ENCODE assay signal across 8 mouse cellular contexts in genomic region chr9:111117794-111118251, GRCm38 (mm10). TPM values are rescaled to one million over a fixed set of nuclear protein-coding genes. Genes with fewer than 3 reads are reported as not detected.
A peak's percentile ranks its signal among the peaks of the same experiment; 100 is the strongest.
DNase-seq lines count a peak whose midpoint lies in the region; ATAC-seq and TF ChIP-seq lines count a peak whose summit lies in the region.

No protein-coding gene starts in this region.

- TF ChIP-seq POLR2A in bone marrow, adult 2 months (IDR thresholded peaks at IDR 0.05; ENCODE audit: borderline replicate concordance, control insufficient read depth, low read depth, low read length) = peak; percentile 67; the same call in 1 of the 2 replicates

- peak; percentile 88 for ATAC-seq in embryonic facial prominence, embryonic 15.5 days (ENCODE audit: insufficient number of reproducible peaks, low FRiP score, low TSS enrichment, low read depth)
- ATAC-seq in kidney, embryonic 15.5 days (replicated peaks; ENCODE audit: low FRiP score) = peak; percentile 95
- ATAC-seq in liver, embryonic 12.5 days = peak; percentile 92
- peak; percentile 91 for ATAC-seq in stomach, embryonic 15.5 days (ENCODE audit: insufficient read depth, low FRiP score, low read depth)

- TF ChIP-seq CTCF in bone marrow, adult 2 months (IDR thresholded peaks at IDR 0.05; ENCODE audit: control insufficient read depth, insufficient read depth, low read length) = no peak

- no peaks in the 10 kb centered on the region for H3K36me3 ChIP-seq in embryonic facial prominence, embryonic 15.5 days
- H3K36me3 ChIP-seq in heart, embryonic 10.5 days = no peaks in the 10 kb centered on the region
- no peaks in the 10 kb centered on the region for H3K36me3 ChIP-seq in kidney, embryonic 15.5 days
- no peaks in the 10 kb centered on the region for H3K36me3 ChIP-seq in liver, embryonic 12.5 days
- H3K36me3 ChIP-seq in stomach, embryonic 15.5 days = no peaks in the 10 kb centered on the region

- H3K27me3 ChIP-seq in embryonic facial prominence, embryonic 15.5 days = no peaks in the 10 kb centered on the region
- no peaks in the 10 kb centered on the region for H3K27me3 ChIP-seq in heart, embryonic 10.5 days (ENCODE audit: insufficient read depth, poor library complexity, severe bottlenecking)
- H3K27me3 ChIP-seq in kidney, embryonic 15.5 days = no peaks in the 10 kb centered on the region
- H3K27me3 ChIP-seq in liver, embryonic 12.5 days (replicated peaks) = no peaks in the 10 kb centered on the region
- no peaks in the 10 kb centered on the region for H3K27me3 ChIP-seq in stomach, embryonic 15.5 days (replicated peaks)

- DNase-seq in B cell, adult 2 months = peak; percentile 84 to 87
- peak; percentile 90 for DNase-seq in heart, embryonic 10.5 days (ENCODE audit: low spot score)
- peak; percentile 82 for DNase-seq in naive thymus-derived CD4-positive, alpha-beta T cell, adult 2 months (ENCODE audit: low read depth)

- peaks cover 2% of the 10 kb centered on the region; the same call in 1 of the 2 replicates for H3K4me1 ChIP-seq in bone marrow, adult 2 months (ENCODE audit: control insufficient read depth, insufficient read depth, low read length)
- peaks cover 23% of the 10 kb centered on the region for H3K4me1 ChIP-seq in embryonic facial prominence, embryonic 15.5 days
- H3K4me1 ChIP-seq in heart, embryonic 10.5 days = peaks cover 38% of the 10 kb centered on the region
- peaks cover 19% of the 10 kb centered on the region for H3K4me1 ChIP-seq in kidney, embryonic 15.5 days
- peaks cover 44% of the 10 kb centered on the region for H3K4me1 ChIP-seq in liver, embryonic 12.5 days
- H3K4me1 ChIP-seq in stomach, embryonic 15.5 days = peaks cover 13% of the 10 kb centered on the region; the same call in 1 of the 2 replicates

- peak overlapping the region; percentile 75 for H3K4me2 ChIP-seq in embryonic facial prominence, embryonic 15.5 days (replicated peaks)
- H3K4me2 ChIP-seq in kidney, embryonic 15.5 days = peak overlapping the region; percentile 80
- H3K4me2 ChIP-seq in liver, embryonic 12.5 days = peak overlapping the region; percentile 84
- peak overlapping the region; percentile 64 for H3K4me2 ChIP-seq in stomach, embryonic 15.5 days

- peak overlapping the region; percentile 77 for H3K27ac ChIP-seq in bone marrow, adult 2 months (ENCODE audit: control insufficient read depth, insufficient read depth, low read depth, low read length, poor library complexity)
- H3K27ac ChIP-seq in embryonic facial prominence, embryonic 15.5 days (replicated peaks) = peak overlapping the region; percentile 82
- peak overlapping the region; percentile 97 for H3K27ac ChIP-seq in heart, embryonic 10.5 days
- peak overlapping the region; percentile 81 for H3K27ac ChIP-seq in kidney, embryonic 15.5 days
- H3K27ac ChIP-seq in liver, embryonic 12.5 days = peak overlapping the region; percentile 88
- H3K27ac ChIP-seq in stomach, embryonic 15.5 days = peak overlapping the region; percentile 83

- no peaks in the 10 kb centered on the region for H3K9me3 ChIP-seq in embryonic facial prominence, embryonic 15.5 days (replicated peaks)
- H3K9me3 ChIP-seq in heart, embryonic 10.5 days = no peaks in the 10 kb centered on the region
- H3K9me3 ChIP-seq in kidney, embryonic 15.5 days (replicated peaks) = no peaks in the 10 kb centered on the region
- no peaks in the 10 kb centered on the region for H3K9me3 ChIP-seq in liver, embryonic 12.5 days (replicated peaks)
- no peaks in the 10 kb centered on the region for H3K9me3 ChIP-seq in stomach, embryonic 15.5 days

- H3K4me3 ChIP-seq in bone marrow, adult 2 months (replicated peaks; ENCODE audit: control insufficient read depth, low read depth, low read length) = peak overlapping the region; percentile 77
- peak overlapping the region; percentile 97 for H3K4me3 ChIP-seq in embryonic facial prominence, embryonic 15.5 days (replicated peaks)
- peak overlapping the region; percentile 99 for H3K4me3 ChIP-seq in heart, embryonic 10.5 days
- peak overlapping the region; percentile 81 for H3K4me3 ChIP-seq in kidney, embryonic 15.5 days (replicated peaks)
- H3K4me3 ChIP-seq in liver, embryonic 12.5 days = peak overlapping the region; percentile 98
- H3K4me3 ChIP-seq in stomach, embryonic 15.5 days (replicated peaks) = peak overlapping the region; percentile 95

- WGBS in bone marrow, adult 2 months = under 1% methylated on average over 56 of the region's 56 CpGs
- under 1% methylated on average over 55 of the region's 56 CpGs for WGBS in embryonic facial prominence, embryonic 15.5 days
- under 1% methylated on average over 56 of the region's 56 CpGs for WGBS in heart, embryonic 10.5 days
- under 1% methylated on average over 54 of the region's 56 CpGs for WGBS in kidney, embryonic 15.5 days
- under 1% methylated on average over 56 of the region's 56 CpGs for WGBS in liver, embryonic 12.5 days (ENCODE audit: insufficient replicate concordance)
- WGBS in stomach, embryonic 15.5 days = under 1% methylated on average over 56 of the region's 56 CpGs

- H3K9ac ChIP-seq in embryonic facial prominence, embryonic 15.5 days = peak overlapping the region; percentile 79
- peak overlapping the region; percentile 83 for H3K9ac ChIP-seq in kidney, embryonic 15.5 days
- H3K9ac ChIP-seq in liver, embryonic 12.5 days = peak overlapping the region; percentile 94
- H3K9ac ChIP-seq in stomach, embryonic 15.5 days = peak overlapping the region; percentile 70

RNA-seq across cellular contexts. Expression of gene Lrrfip2, which starts 0.4 kb away (rescaled TPM):
- 48.1 and 88.3 TPM in 2 replicates for polyA plus RNA-seq in bone marrow, adult 2 months (2011; ENCODE audit: insufficient read depth, insufficient read length, low replicate concordance, missing spikeins)
- polyA plus RNA-seq in embryonic facial prominence, embryonic 15.5 days (2015; fragmentation: Nextera tagmentation; extraction: Ambion mirVana) = 40.0 and 41.9 TPM in 2 replicates
- polyA plus RNA-seq in heart, embryonic 10.5 days (2016; fragmentation: Nextera tagmentation; extraction: Ambion mirVana) = 50.9 and 51.3 TPM in 2 replicates
- 35.9 and 37.9 TPM in 2 replicates for polyA plus RNA-seq in kidney, embryonic 15.5 days (2015; fragmentation: Nextera tagmentation; extraction: Ambion mirVana)
- 29.5 and 30.6 TPM in 2 replicates for polyA plus RNA-seq in liver, embryonic 12.5 days (2016; fragmentation: Nextera tagmentation; extraction: Ambion mirVana)
- 37.3 and 38.7 TPM in 2 replicates for polyA plus RNA-seq in stomach, embryonic 15.5 days (2015; fragmentation: Nextera tagmentation; extraction: Ambion mirVana)

Comparison
In these comparisons a context has a peak if more than half of its experiments do, and no peak if none do; other contexts are left out.
1. Peak in every context shown above with its lines: DNase-seq, ATAC-seq, H3K4me3 ChIP-seq and H3K27ac ChIP-seq.